Mouse (Mus musculus): ENCODE data around the gene Tigd2. TPM values are rescaled to one million over a fixed set of nuclear protein-coding genes. Genes with fewer than 3 reads are reported as not detected.

Tigd2 gene
- 37.0 to 37.7 TPM (median 37.4 TPM) in 4 replicates for total RNA-seq (2023)

GRCm38 (mm10) chr6:59208685-59209298, at the start of gene Tigd2:
Gene Tigd2, plus strand, starts transcription at chr6:59208870.

Other genes with a start within 250 kb of the Tigd2 start
- 0.12 TPM in 1 of 4 replicates, not detected in the others for gene Fam13a, start 184.3 kb upstream of the Tigd2 start, total RNA-seq (2023)
- gene Gprin3, start 217.4 kb downstream of the Tigd2 start, total RNA-seq (2023), result 0.12 to 0.22 TPM in 2 of 4 replicates, not detected in the others